Mouse (Mus musculus) left cerebral cortex, postnatal 36 days (tissue): Measurements from ENCODE around the gene Tcp10c. TPM values are rescaled to one million over a fixed set of nuclear protein-coding genes. Genes with fewer than 3 reads are reported as not detected.
"Not testable (repeated sequence)": the region's sequence is repeated elsewhere in the genome, so short reads cannot be mapped to it uniquely, and the experiment has no call there.

Experiments used
- DNase-seq, 2 experiments: peaks; one replicate each; pipeline ENCODE4 v3.0.0; 2021 to 2022; ENCODE audit warnings: low spot score in 2 of 2, mixed read lengths in 1 of 2
- intact Hi-C: fragments of 180-260 bp; cut with DNase I; formaldehyde crosslinking; loops from one replicate; pipeline ENCODE4 v1.15.1; 2025
- total RNA-seq, 2 experiments: library from RNA; stranded (reverse); gene quantifications; 2 replicates each; pipeline ENCODE4 v1.2.3; 2021

The Tcp10c gene
- under 1 TPM in 1 of 2 experiments, not detected in 1; 0.25 TPM for total RNA-seq

GRCm38 (mm10) chr17:13354521-13354920 is at the start of gene Tcp10c:
Gene Tcp10c (plus strand): TSS chr17:13354572.
- DNase-seq, intact Hi-C loops: not testable (repeated sequence)

- DNase-seq, intact Hi-C loops: not testable (repeated sequence)
Measured at GRCm38 (mm10) chr17:13307852-13308251, 46.5 kb upstream of the Tcp10c start.

- intact Hi-C loops = not testable (repeated sequence)
- peak in 1 of 2 experiments; percentile 7 for DNase-seq
Measured at GRCm38 (mm10) chr17:13308344-13308743, 46.0 kb upstream of the Tcp10c start.

- intact Hi-C loops, DNase-seq: not testable (repeated sequence)
Measured at GRCm38 (mm10) chr17:13308746-13309145, 45.6 kb upstream of the Tcp10c start.

GRCm38 (mm10) chr17:13309182-13309631 is 45.2 kb upstream of the Tcp10c start:
- intact Hi-C loops, DNase-seq: not testable (repeated sequence)

GRCm38 (mm10) chr17:13329967-13330366 is 24.4 kb upstream of the Tcp10c start:
- intact Hi-C loops = not testable (repeated sequence)

GRCm38 (mm10) chr17:13331179-13331578 is 23.2 kb upstream of the Tcp10c start:
- intact Hi-C loops, DNase-seq: not testable (repeated sequence)

More at GRCm38 (mm10) chr17:13329967-13330366, 24.4 kb upstream of the Tcp10c start:
- not testable (repeated sequence) for DNase-seq

- intact Hi-C loops, DNase-seq: not testable (repeated sequence)
Measured at GRCm38 (mm10) chr17:13332496-13332895, 21.9 kb upstream of the Tcp10c start.

GRCm38 (mm10) chr17:13336979-13337749 is 17.2 kb upstream of the Tcp10c start:
- intact Hi-C loops = not testable (repeated sequence)
- peak; percentile 51 to 58 for DNase-seq

GRCm38 (mm10) chr17:13337931-13338330 is 16.4 kb upstream of the Tcp10c start:
- intact Hi-C loops, DNase-seq: not testable (repeated sequence)

- intact Hi-C loops, DNase-seq: not testable (repeated sequence)
Measured at GRCm38 (mm10) chr17:13340071-13340470, 14.3 kb upstream of the Tcp10c start.

- intact Hi-C loops, DNase-seq: not testable (repeated sequence)
Measured at GRCm38 (mm10) chr17:13345923-13346322, 8.4 kb upstream of the Tcp10c start.

GRCm38 (mm10) chr17:13349563-13349962 is 4.8 kb upstream of the Tcp10c start:
- intact Hi-C loops, DNase-seq: not testable (repeated sequence)

GRCm38 (mm10) chr17:13353249-13353648 is 1.1 kb upstream of the Tcp10c start:
- intact Hi-C loops, DNase-seq: not testable (repeated sequence)

- intact Hi-C loops = not testable (repeated sequence)
Measured at GRCm38 (mm10) chr17:13362489-13362888, 8.1 kb downstream of the Tcp10c start.

GRCm38 (mm10) chr17:13363773-13364172 is 9.4 kb downstream of the Tcp10c start:
- intact Hi-C loops, DNase-seq: not testable (repeated sequence)

More at GRCm38 (mm10) chr17:13362489-13362888, 8.1 kb downstream of the Tcp10c start:
- DNase-seq = not testable (repeated sequence)

- intact Hi-C loops, DNase-seq: not testable (repeated sequence)
Measured at GRCm38 (mm10) chr17:13364196-13364595, 9.8 kb downstream of the Tcp10c start.

- DNase-seq, intact Hi-C loops: not testable (repeated sequence)
Measured at GRCm38 (mm10) chr17:13367181-13367580, 12.8 kb downstream of the Tcp10c start.

GRCm38 (mm10) chr17:13368658-13369057 is 14.3 kb downstream of the Tcp10c start:
- peak in 1 of 2 experiments; percentile 13 for DNase-seq
- intact Hi-C loops = not testable (repeated sequence)

GRCm38 (mm10) chr17:13370746-13371145 is 16.4 kb downstream of the Tcp10c start:
- intact Hi-C loops, DNase-seq: not testable (repeated sequence)

- DNase-seq, intact Hi-C loops: not testable (repeated sequence)
Measured at GRCm38 (mm10) chr17:13378341-13378740, 24.0 kb downstream of the Tcp10c start.
